In genomic region chr12:106890319-106890718, GRCm38 (mm10) we compare ENCODE assay signal across 36 mouse cellular contexts.
DNase-seq lines count a peak whose midpoint lies in the region; ATAC-seq lines count a peak whose summit lies in the region.
"Had no signal": no experiment of that assay in that cellular context is flagged by ENCODE, and none has a peak within 500 bp of the region (broad histone marks: within the 10 kb centered on the region; RNA-seq: fewer than 3 reads in every experiment).

No protein-coding gene starts in this region.

- no peaks in the 10 kb centered on the region for H3K36me3 ChIP-seq in embryonic facial prominence, embryonic 12.5 days
- H3K36me3 ChIP-seq in embryonic facial prominence, embryonic 10.5 days (replicated peaks), result no peaks in the 10 kb centered on the region
- no peaks in the 10 kb centered on the region for H3K36me3 ChIP-seq in midbrain, embryonic 10.5 days
- H3K36me3 ChIP-seq: G1E; hindbrain, embryonic 12.5 days; intestine, embryonic 15.5 days; limb, embryonic 10.5 days; limb, embryonic 15.5 days; liver, embryonic 13.5 days; midbrain, embryonic 13.5 days; stomach, embryonic 15.5 days had no signal

- intact Hi-C loops in left cerebral cortex, postnatal 14 days (cut with DNase I), result no loop called here
- intact Hi-C loops in left cerebral cortex, postnatal 4 days (cut with DNase I), result no loop called here
- intact Hi-C loops in left cerebral cortex, postnatal 36 days (cut with DNase I), result no loop called here

- peak overlapping the region; percentile 42; the same call in 1 of the 2 replicates for H3K27ac ChIP-seq in embryonic facial prominence, embryonic 12.5 days
- H3K27ac ChIP-seq in embryonic facial prominence, embryonic 10.5 days (replicated peaks), result no peak overlapping the region
- no peak overlapping the region for H3K27ac ChIP-seq in midbrain, embryonic 10.5 days (replicated peaks)
- H3K27ac ChIP-seq: gastrocnemius, adult 2 months; hindbrain, embryonic 12.5 days; hindbrain, postnatal 0 days; intestine, embryonic 15.5 days; layer of hippocampus, adult 2 months; limb, embryonic 10.5 days; limb, embryonic 15.5 days; liver, embryonic 13.5 days; midbrain, embryonic 13.5 days; stomach, embryonic 15.5 days had no signal

- no peak for ATAC-seq in embryonic facial prominence, embryonic 12.5 days (ENCODE audit: insufficient number of reproducible peaks, insufficient read depth, low FRiP score, low TSS enrichment)
- no peak for ATAC-seq in CD4-positive, CD25-positive, alpha-beta regulatory T cell, adult 4 months
- ATAC-seq: forebrain, embryonic 14.5 days; hindbrain, postnatal 0 days; intestine, embryonic 15.5 days; lung, postnatal 0 days; midbrain, embryonic 13.5 days had no signal

- peaks cover 18% of the 10 kb centered on the region; the same call in 1 of the 2 replicates for H3K4me1 ChIP-seq in embryonic facial prominence, embryonic 12.5 days
- H3K4me1 ChIP-seq in embryonic facial prominence, embryonic 10.5 days, result peaks cover 24% of the 10 kb centered on the region
- H3K4me1 ChIP-seq in midbrain, embryonic 10.5 days, result 0 out of 2 replicates have a peak, but pooled peaks cover 2% of the 10 kb centered on the region
- H3K4me1 ChIP-seq: intestine, embryonic 15.5 days; liver, embryonic 13.5 days; megakaryocyte, embryonic 14.5 days; midbrain, embryonic 13.5 days; stomach, embryonic 15.5 days had no signal

- 65% methylated on average over 6 of the region's 6 CpGs for WGBS in embryonic facial prominence, embryonic 12.5 days
- WGBS in embryonic facial prominence, embryonic 10.5 days, result 89% methylated on average over 6 of the region's 6 CpGs
- 92% methylated on average over 6 of the region's 6 CpGs for WGBS in midbrain, embryonic 10.5 days

- H3K4me3 ChIP-seq in embryonic facial prominence, embryonic 12.5 days, result no peak overlapping the region
- H3K4me3 ChIP-seq in embryonic facial prominence, embryonic 10.5 days, result no peak overlapping the region
- H3K4me3 ChIP-seq in midbrain, embryonic 10.5 days, result no peak overlapping the region
- H3K4me3 ChIP-seq: gastrocnemius, adult 2 months; hindbrain, embryonic 12.5 days; intestine, embryonic 15.5 days; layer of hippocampus, adult 2 months; limb, embryonic 10.5 days; limb, embryonic 15.5 days; liver, embryonic 13.5 days; megakaryocyte, embryonic 14.5 days; midbrain, embryonic 13.5 days; stomach, embryonic 15.5 days had no signal

- H3K27me3 ChIP-seq in embryonic facial prominence, embryonic 12.5 days, result no peaks in the 10 kb centered on the region
- no peaks in the 10 kb centered on the region for H3K27me3 ChIP-seq in embryonic facial prominence, embryonic 10.5 days (replicated peaks; ENCODE audit: low read depth, poor library complexity, severe bottlenecking)
- H3K27me3 ChIP-seq in midbrain, embryonic 10.5 days (ENCODE audit: low read depth, poor library complexity, severe bottlenecking), result no peaks in the 10 kb centered on the region
- H3K27me3 ChIP-seq: hindbrain, embryonic 12.5 days; intestine, embryonic 15.5 days; limb, embryonic 15.5 days; liver, embryonic 13.5 days; megakaryocyte, embryonic 14.5 days; midbrain, embryonic 13.5 days; stomach, embryonic 15.5 days had no signal

- H3K4me2 ChIP-seq in embryonic facial prominence, embryonic 12.5 days (replicated peaks), result no peak overlapping the region
- H3K4me2 ChIP-seq: heart, embryonic 11.5 days; hindbrain, embryonic 12.5 days; intestine, embryonic 15.5 days; limb, embryonic 15.5 days; liver, embryonic 13.5 days; midbrain, embryonic 13.5 days; stomach, embryonic 15.5 days had no signal

- no peak overlapping the region for H3K9ac ChIP-seq in embryonic facial prominence, embryonic 12.5 days
- H3K9ac ChIP-seq: hindbrain, embryonic 12.5 days; intestine, embryonic 15.5 days; limb, embryonic 15.5 days; liver, embryonic 13.5 days; midbrain, embryonic 13.5 days; stomach, embryonic 15.5 days had no signal

- DNase-seq in embryonic facial prominence, embryonic 10.5 days (ENCODE audit: low spot score), result no peak
- peak; percentile 17 to 21 for DNase-seq in left cerebral cortex, postnatal 14 days (ENCODE audit: low spot score in 2 of 2)
- DNase-seq in left cerebral cortex, postnatal 4 days, result no peak
- peak; percentile 66 for DNase-seq in brain, adult 2 months (ENCODE audit: low read depth, low spot score)
- DNase-seq in left cerebral cortex, postnatal 36 days (ENCODE audit: low spot score in 2 of 2), result peak; percentile 21 to 38
- DNase-seq in midbrain, embryonic 10.5 days (ENCODE audit: low spot score), result no peak
- DNase-seq: adrenal gland, postnatal 10 days; cerebellum, adult 11 months; cerebellum, adult 9-10 months; cerebellum, postnatal 36 days; gastrocnemius, adult 2 months; gastrocnemius, postnatal 36 days; heart, adult 18-20 months; heart, postnatal 36 days; kidney, adult 2 months; kidney, postnatal 36 days; liver, embryonic 13.5 days; lung, adult 18-20 months; lung, postnatal 4 days; thymus, adult 2 months; thymus, postnatal 36 days had no signal

- H3K9me3 ChIP-seq in embryonic facial prominence, embryonic 12.5 days, result no peaks in the 10 kb centered on the region
- H3K9me3 ChIP-seq in embryonic facial prominence, embryonic 10.5 days, result no peaks in the 10 kb centered on the region
- no peaks in the 10 kb centered on the region for H3K9me3 ChIP-seq in midbrain, embryonic 10.5 days (replicated peaks)
- H3K9me3 ChIP-seq: hindbrain, embryonic 12.5 days; intestine, embryonic 15.5 days; limb, embryonic 10.5 days; limb, embryonic 15.5 days; midbrain, embryonic 13.5 days; stomach, embryonic 15.5 days had no signal

Comparison
In these comparisons a context has a peak if more than half of its experiments do, and no peak if none do; other contexts are left out.
1. DNase-seq: peak in left cerebral cortex, postnatal 14 days (2 of 2), brain, adult 2 months (single experiment) and left cerebral cortex, postnatal 36 days (2 of 2); none in embryonic facial prominence, embryonic 10.5 days (single experiment), left cerebral cortex, postnatal 4 days (single experiment) and midbrain, embryonic 10.5 days (single experiment).